13 mouse cellular contexts compared by ENCODE assay signal in the genomic region with DNA sequence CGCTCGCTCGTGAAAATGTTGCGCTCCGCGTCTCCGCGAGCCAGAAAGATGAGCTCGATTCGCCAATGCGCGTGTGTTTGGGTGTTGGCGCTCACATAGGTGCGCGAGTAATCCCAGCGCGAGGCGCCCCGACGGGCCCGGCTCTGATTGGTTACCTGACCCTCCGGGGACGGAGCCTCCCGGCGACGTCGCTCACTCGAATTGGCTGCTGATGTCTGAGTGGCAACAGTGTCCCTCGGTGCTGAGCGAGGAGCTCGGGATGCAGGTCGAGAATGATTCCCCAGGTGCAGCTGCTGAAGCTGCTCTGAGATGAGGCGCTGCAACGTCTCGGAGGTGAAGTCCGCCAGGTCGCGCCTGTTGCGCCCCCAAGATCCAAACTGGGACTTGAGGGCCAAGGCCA. TPM values are rescaled to one million over a fixed set of nuclear protein-coding genes. Genes with fewer than 3 reads are reported as not detected.
DNase-seq lines count a peak whose midpoint lies in the region; ATAC-seq lines count a peak whose summit lies in the region.
"Had no signal": no experiment of that assay in that cellular context is flagged by ENCODE, and none has a peak within 500 bp of the region (broad histone marks: within the 10 kb centered on the region; RNA-seq: fewer than 3 reads in every experiment).

No protein-coding gene starts in this region.

- H3K27me3 ChIP-seq in kidney, embryonic 15.5 days = peaks cover 73% of the 10 kb centered on the region
- peaks cover 71% of the 10 kb centered on the region for H3K27me3 ChIP-seq in embryonic facial prominence, embryonic 10.5 days (replicated peaks; ENCODE audit: low read depth, poor library complexity, severe bottlenecking)
- H3K27me3 ChIP-seq in hindbrain, embryonic 15.5 days = peaks cover 15% of the 10 kb centered on the region; the same call in 1 of the 2 replicates

- H3K27ac ChIP-seq in kidney, embryonic 15.5 days = no peak overlapping the region
- no peak overlapping the region for H3K27ac ChIP-seq in embryonic facial prominence, embryonic 10.5 days (replicated peaks)
- H3K27ac ChIP-seq in hindbrain, embryonic 15.5 days (replicated peaks) = no peak overlapping the region

- peaks cover 5% of the 10 kb centered on the region; the same call in 1 of the 2 replicates for H3K4me1 ChIP-seq in kidney, embryonic 15.5 days
- H3K4me1 ChIP-seq in embryonic facial prominence, embryonic 10.5 days = peaks cover 7% of the 10 kb centered on the region
- peaks cover 35% of the 10 kb centered on the region for H3K4me1 ChIP-seq in hindbrain, embryonic 15.5 days (replicated peaks)

- H3K4me2 ChIP-seq in kidney, embryonic 15.5 days = peak overlapping the region; percentile 35
- peak overlapping the region; percentile 32 for H3K4me2 ChIP-seq in hindbrain, embryonic 15.5 days

- H3K9ac ChIP-seq in kidney, embryonic 15.5 days = no peak overlapping the region
- H3K9ac ChIP-seq in hindbrain, embryonic 15.5 days = no peak overlapping the region

- H3K36me3 ChIP-seq in kidney, embryonic 15.5 days = no peaks in the 10 kb centered on the region
- H3K36me3 ChIP-seq in embryonic facial prominence, embryonic 10.5 days (replicated peaks) = no peaks in the 10 kb centered on the region
- peaks cover 28% of the 10 kb centered on the region for H3K36me3 ChIP-seq in hindbrain, embryonic 15.5 days

- intact Hi-C loops in left cerebral cortex, postnatal 4 days (cut with DNase I) = no loop called here

- H3K9me3 ChIP-seq in kidney, embryonic 15.5 days (replicated peaks) = no peaks in the 10 kb centered on the region
- no peaks in the 10 kb centered on the region for H3K9me3 ChIP-seq in embryonic facial prominence, embryonic 10.5 days
- no peaks in the 10 kb centered on the region for H3K9me3 ChIP-seq in hindbrain, embryonic 15.5 days

- no peak for ATAC-seq in kidney, embryonic 15.5 days (replicated peaks; ENCODE audit: low FRiP score)
- peak; percentile 23; the same call in 1 of the 2 replicates for ATAC-seq in hindbrain, embryonic 15.5 days (ENCODE audit: low FRiP score, low read depth)

- 4% methylated on average over 39 of the region's 39 CpGs for WGBS in kidney, embryonic 15.5 days
- 5% methylated on average over 39 of the region's 39 CpGs for WGBS in embryonic facial prominence, embryonic 10.5 days
- WGBS in hindbrain, embryonic 15.5 days = 18% methylated on average over 39 of the region's 39 CpGs

- H3K4me3 ChIP-seq in kidney, embryonic 15.5 days (replicated peaks) = peak overlapping the region; percentile 13
- peak overlapping the region; percentile 43 for H3K4me3 ChIP-seq in embryonic facial prominence, embryonic 10.5 days
- H3K4me3 ChIP-seq in hindbrain, embryonic 15.5 days = peak overlapping the region; percentile 12

- DNase-seq in kidney, postnatal 36 days = no peak
- DNase-seq in embryonic facial prominence, embryonic 10.5 days (ENCODE audit: low spot score) = peak; percentile 50
- peak; percentile 22 for DNase-seq in neural tube, embryonic 10.5 days (ENCODE audit: extremely low spot score, low spot score)
- no peak for DNase-seq in urinary bladder, postnatal 14 days (ENCODE audit: low spot score)
- DNase-seq in left cerebral cortex, postnatal 4 days = no peak
- no peak for DNase-seq in urinary bladder, adult 18-20 months (ENCODE audit: low spot score in 2 of 2)
- DNase-seq: adrenal gland, adult 8-10 months; cerebellum, adult 9-11 months; gastrocnemius, postnatal 36 days; kidney, adult 2 months had no signal

RNA-seq across cellular contexts. Expression of gene Disp3, which starts 16.1 kb away (rescaled TPM):
- polyA plus RNA-seq in kidney, embryonic 15.5 days (2015; fragmentation: Nextera tagmentation; extraction: Ambion mirVana) = 0.19 TPM in 2 replicates
- polyA plus RNA-seq in embryonic facial prominence, embryonic 10.5 days (2016; fragmentation: Nextera tagmentation; extraction: Ambion mirVana) = 1.1 and 1.7 TPM in 2 replicates
- polyA plus RNA-seq in hindbrain, embryonic 15.5 days (2015; fragmentation: Nextera tagmentation; extraction: Ambion mirVana) = 13.3 and 15.3 TPM in 2 replicates
- total RNA-seq in left cerebral cortex, postnatal 4 days (2021) = 10 to 100 TPM; 12.9 to 18.3 TPM
- total RNA-seq: liver, adult 2 months had no signal
- polyA plus RNA-seq: liver, adult 2 months had no signal

Comparison
In these comparisons a context has a peak if more than half of its experiments do, and no peak if none do; other contexts are left out.
1. DNase-seq: peak in embryonic facial prominence, embryonic 10.5 days (single experiment) and neural tube, embryonic 10.5 days (single experiment); none in kidney, postnatal 36 days (0 of 2), urinary bladder, postnatal 14 days (single experiment), left cerebral cortex, postnatal 4 days (single experiment) and urinary bladder, adult 18-20 months (0 of 2).
2. Peak in every context shown above with its lines, with median percentiles within 50 percentile points of each other: H3K4me3 ChIP-seq.